8 mouse cellular contexts compared by ENCODE assay signal in the genomic region with DNA sequence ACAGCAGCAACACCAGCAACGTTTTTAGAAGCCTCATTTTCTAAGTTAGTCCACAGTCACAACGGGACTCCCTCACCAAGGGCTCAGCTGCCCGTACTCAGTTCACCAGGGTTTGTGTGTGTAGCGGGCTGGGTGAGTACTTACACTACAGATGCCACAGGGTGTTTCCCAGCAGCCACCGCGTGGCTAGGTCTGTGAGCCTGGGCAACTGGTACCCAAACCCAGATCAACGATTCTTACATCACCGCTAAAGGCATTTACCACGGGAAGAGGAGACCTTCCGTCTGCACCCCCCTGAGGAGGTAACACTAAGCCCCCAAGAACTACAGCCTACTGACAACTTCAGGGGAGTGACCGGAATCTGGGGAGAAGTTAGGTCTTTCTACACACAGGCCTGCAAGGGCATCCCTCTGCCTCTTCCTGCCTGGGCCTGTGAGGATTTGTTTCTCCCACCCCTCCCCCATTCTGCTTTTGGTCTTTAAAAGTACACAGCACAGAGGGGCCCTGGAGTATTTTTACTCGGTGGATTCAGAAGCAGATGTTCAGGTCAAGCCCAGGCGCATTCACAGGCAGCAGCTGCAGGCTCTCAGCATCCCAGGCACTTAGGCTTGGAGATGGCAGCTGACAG.
DNase-seq lines count a peak whose midpoint lies in the region; ATAC-seq and TF ChIP-seq lines count a peak whose summit lies in the region.

No protein-coding gene starts in this region.

- H3K27me3 ChIP-seq in forebrain, embryonic 14.5 days (replicated peaks; ENCODE audit: control insufficient read depth, insufficient read depth, low read length), result no peaks in the 10 kb centered on the region
- no peaks in the 10 kb centered on the region for H3K27me3 ChIP-seq in liver, postnatal 0 days (ENCODE audit: insufficient read depth, low read length)
- no peaks in the 10 kb centered on the region for H3K27me3 ChIP-seq in neural tube, embryonic 14.5 days (ENCODE audit: control insufficient read depth, insufficient read depth, low read length)

- no peaks in the 10 kb centered on the region for H3K9me3 ChIP-seq in forebrain, embryonic 14.5 days (replicated peaks; ENCODE audit: control insufficient read depth, low read length)
- no peaks in the 10 kb centered on the region for H3K9me3 ChIP-seq in liver, postnatal 0 days (ENCODE audit: low read length)
- no peaks in the 10 kb centered on the region for H3K9me3 ChIP-seq in neural tube, embryonic 14.5 days (ENCODE audit: control insufficient read depth, low read length)

- peak overlapping the region; percentile 41 for H3K4me2 ChIP-seq in forebrain, embryonic 14.5 days (ENCODE audit: low read length)
- peak overlapping the region; percentile 68 for H3K4me2 ChIP-seq in liver, postnatal 0 days (ENCODE audit: low read depth, low read length)
- peak overlapping the region; percentile 4 for H3K4me2 ChIP-seq in neural tube, embryonic 14.5 days (ENCODE audit: low read depth, low read length)

- peak overlapping the region; percentile 45 for H3K9ac ChIP-seq in forebrain, embryonic 14.5 days (ENCODE audit: low read length)
- H3K9ac ChIP-seq in liver, postnatal 0 days (replicated peaks), result peak overlapping the region; percentile 38; the same call in 1 of the 2 replicates
- H3K9ac ChIP-seq in neural tube, embryonic 14.5 days (replicated peaks; ENCODE audit: low read depth, low read length), result no peak overlapping the region

- DNase-seq in layer of hippocampus, adult 9-11 months, result peak; percentile 22
- DNase-seq in layer of hippocampus, adult 9-10 months (ENCODE audit: low spot score), result no peak
- peak; percentile 79 for DNase-seq in forebrain, embryonic 14.5 days (ENCODE audit: low spot score)
- peak; percentile 82 for DNase-seq in induced T-regulatory cell, adult 2 months (ENCODE audit: low read depth)
- no peak for DNase-seq in liver, postnatal 0 days
- no peak for DNase-seq in cerebellum, adult 9-10 months
- no peak for DNase-seq in frontal cortex, adult 2 months (ENCODE audit: extremely low spot score in 1 of 2, low spot score in 1 of 2)

- H3K4me1 ChIP-seq in forebrain, embryonic 14.5 days (ENCODE audit: control insufficient read depth, insufficient read depth, low read length), result peaks cover 22% of the 10 kb centered on the region
- H3K4me1 ChIP-seq in liver, postnatal 0 days (ENCODE audit: insufficient read depth), result peaks cover 8% of the 10 kb centered on the region
- 0 out of 2 replicates have a peak, but pooled peaks cover 2% of the 10 kb centered on the region for H3K4me1 ChIP-seq in neural tube, embryonic 14.5 days (ENCODE audit: control insufficient read depth, insufficient read depth, low read length)

- TF ChIP-seq CTCF in liver, postnatal 0 days (IDR thresholded peaks at IDR 0.05; ENCODE audit: low read depth), result no peak

- H3K4me3 ChIP-seq in forebrain, embryonic 14.5 days (ENCODE audit: low read depth, low read length), result no peak overlapping the region
- peak overlapping the region; percentile 25 for H3K4me3 ChIP-seq in liver, postnatal 0 days (ENCODE audit: low read depth, low read length)
- no peak overlapping the region for H3K4me3 ChIP-seq in neural tube, embryonic 14.5 days (ENCODE audit: low read depth, low read length)

- 23% methylated on average over 13 of the region's 13 CpGs for WGBS in forebrain, embryonic 14.5 days
- whole genome bisulfite sequencing in liver, postnatal 0 days (ENCODE audit: insufficient replicate concordance), result 24% methylated on average over 13 of the region's 13 CpGs
- 22% methylated on average over 13 of the region's 13 CpGs for WGBS in neural tube, embryonic 14.5 days

- no peaks in the 10 kb centered on the region for H3K36me3 ChIP-seq in forebrain, embryonic 14.5 days (ENCODE audit: control insufficient read depth, insufficient read depth, low read length)
- no peaks in the 10 kb centered on the region for H3K36me3 ChIP-seq in liver, postnatal 0 days (replicated peaks; ENCODE audit: insufficient read depth, low read length)
- H3K36me3 ChIP-seq in neural tube, embryonic 14.5 days (ENCODE audit: control insufficient read depth, insufficient read depth, low read length), result no peaks in the 10 kb centered on the region

- peak; percentile 77 for ATAC-seq in forebrain, embryonic 14.5 days
- peak; percentile 18; the same call in 1 of the 2 replicates for ATAC-seq in liver, postnatal 0 days
- peak; percentile 57 for ATAC-seq in neural tube, embryonic 14.5 days (ENCODE audit: low read depth)

- H3K27ac ChIP-seq in forebrain, embryonic 14.5 days (ENCODE audit: low read depth, low read length), result peak overlapping the region; percentile 73
- H3K27ac ChIP-seq in liver, postnatal 0 days (ENCODE audit: low read depth), result peak overlapping the region; percentile 78
- H3K27ac ChIP-seq in neural tube, embryonic 14.5 days (ENCODE audit: low read depth, low read length), result peak overlapping the region; percentile 55; the same call in 1 of the 2 replicates

- TF ChIP-seq EP300 in liver, postnatal 0 days (IDR thresholded peaks at IDR 0.05; ENCODE audit: low read depth), result no peak

Comparison
In these comparisons a context has a peak if more than half of its experiments do, and no peak if none do; other contexts are left out.
1. DNase-seq: peak in layer of hippocampus, adult 9-11 months (single experiment), forebrain, embryonic 14.5 days (single experiment) and induced T-regulatory cell, adult 2 months (single experiment); none in layer of hippocampus, adult 9-10 months (single experiment), liver, postnatal 0 days (single experiment), cerebellum, adult 9-10 months (single experiment) and frontal cortex, adult 2 months (0 of 2).
2. ATAC-seq: peak in every context shown above with its lines; median percentile 77 in forebrain, embryonic 14.5 days; 57 in neural tube, embryonic 14.5 days; 18 in liver, postnatal 0 days.
3. H3K4me2 ChIP-seq: peak in every context shown above with its lines; median percentile 68 in liver, postnatal 0 days; 41 in forebrain, embryonic 14.5 days; 4 in neural tube, embryonic 14.5 days.
4. Peak in every context shown above with its lines, with median percentiles within 50 percentile points of each other: H3K27ac ChIP-seq.